Mouse (Mus musculus): ENCODE data around the gene Traf3ip2. TPM values are rescaled to one million over a fixed set of nuclear protein-coding genes. Genes with fewer than 3 reads are reported as not detected.

The Traf3ip2 gene
- total RNA-seq, 2 experiments from 2014 or later: 9.9 to 20.0 TPM

- DNase-seq: no peak
These were observed 20.6 kb downstream of the Traf3ip2 start for GRCm38 (mm10) chr10:39633379-39633778.

DNA sequence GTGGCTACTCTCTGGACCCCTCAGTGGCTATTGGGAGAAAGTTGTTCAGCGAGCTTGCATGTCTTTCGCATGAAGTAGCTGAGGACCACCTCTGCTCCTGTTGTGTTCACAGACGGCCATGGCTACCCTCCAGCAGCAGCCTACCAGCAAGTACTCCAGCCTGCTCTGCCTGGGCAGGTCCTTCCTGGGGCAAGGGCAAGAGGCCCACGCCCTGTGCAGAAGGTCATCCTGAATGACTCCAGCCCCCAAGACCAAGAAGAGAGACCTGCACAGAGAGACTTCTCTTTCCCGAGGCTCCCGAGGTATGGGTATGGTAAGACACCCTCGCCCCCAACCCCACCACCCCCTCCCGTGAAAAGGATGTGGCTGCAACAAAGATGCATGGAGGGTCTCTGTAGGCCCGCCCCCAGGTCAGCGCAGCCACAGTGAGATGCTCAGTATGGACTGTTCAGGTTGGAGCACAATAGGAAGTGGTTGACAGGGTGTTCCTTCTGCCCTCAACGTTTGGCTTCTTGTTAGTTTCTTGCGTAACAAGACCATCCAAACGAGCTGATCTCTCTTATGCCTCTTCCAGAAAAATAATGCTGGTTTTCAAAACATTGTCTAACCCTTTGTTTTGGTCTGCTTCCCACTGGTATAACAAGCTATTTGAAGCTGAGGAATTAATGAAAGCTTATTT is 21.8 kb downstream of the Traf3ip2 start:
- no peak for DNase-seq

GRCm38 (mm10) chr10:39638862-39639261 is 26.1 kb downstream of the Traf3ip2 start:
- DNase-seq: no peak

DNA sequence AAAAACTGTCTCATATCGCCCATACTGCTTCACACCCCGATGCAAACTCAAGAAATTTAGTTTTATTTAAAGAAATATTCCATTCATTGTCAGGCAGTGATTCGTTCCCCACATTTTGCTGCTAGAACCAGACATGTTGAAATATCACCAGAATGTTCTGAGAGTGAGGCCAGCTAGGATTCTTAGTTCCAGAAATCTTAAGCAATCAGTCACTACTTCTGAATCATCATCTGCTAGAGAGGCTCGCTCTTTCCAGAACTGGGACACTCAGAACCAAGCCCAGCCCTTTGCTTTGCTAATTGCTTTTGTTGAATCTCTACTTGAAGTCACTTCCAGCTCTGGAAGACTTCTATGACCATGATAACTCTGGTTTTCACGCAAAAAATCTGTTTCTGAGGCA is 27.0 kb downstream of the Traf3ip2 start:
- DNase-seq: peak; percentile 29

- peak; percentile 74 for DNase-seq
These were observed 28.1 kb downstream of the Traf3ip2 start for GRCm38 (mm10) chr10:39640817-39641226.

DNA sequence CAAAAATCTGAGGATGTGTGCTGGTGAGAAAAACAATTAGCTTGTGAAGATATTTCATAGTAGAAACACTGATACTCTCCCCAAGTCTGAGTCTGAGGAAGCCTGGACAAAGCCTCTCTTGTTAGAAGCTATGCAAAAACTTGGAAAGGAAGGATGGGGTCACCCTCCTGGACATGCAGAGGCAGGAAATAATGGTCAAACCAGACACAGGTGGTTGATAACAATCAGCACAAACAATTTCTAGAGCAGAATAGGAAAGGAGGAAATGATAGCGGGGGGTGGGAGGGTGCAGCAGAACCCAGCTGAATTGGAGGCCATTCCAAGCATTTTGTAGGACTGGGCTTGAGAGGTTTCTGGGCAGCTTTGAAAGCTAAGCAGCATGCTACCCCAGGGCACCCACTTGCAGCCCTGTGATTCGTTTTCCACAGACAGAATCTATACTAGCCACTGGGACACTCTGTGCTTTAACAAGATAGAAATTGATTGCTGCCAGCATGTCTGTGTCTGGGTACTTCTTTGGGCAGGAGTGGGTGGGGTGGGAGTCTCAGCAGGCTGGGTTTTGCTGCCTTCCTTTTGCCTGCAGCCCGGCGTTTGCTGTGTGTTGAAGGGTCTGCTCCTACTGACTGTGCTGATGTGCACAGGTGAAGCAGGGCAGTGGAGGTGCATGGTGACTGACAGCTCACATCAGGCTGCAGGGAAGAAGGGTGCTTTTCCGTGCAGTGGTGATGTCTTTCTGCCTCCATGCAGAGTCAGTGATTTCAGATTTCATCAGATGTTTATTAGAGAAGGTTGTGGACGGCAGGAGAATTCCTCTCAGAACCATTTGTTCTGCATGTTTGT is 33.3 kb downstream of the Traf3ip2 start:
- DNase-seq: no peak

- DNase-seq: peak; percentile 67
These were observed 33.9 kb downstream of the Traf3ip2 start for GRCm38 (mm10) chr10:39646629-39647019.

- no peak for DNase-seq
These were observed 34.4 kb downstream of the Traf3ip2 start for GRCm38 (mm10) chr10:39647118-39647517.

DNA sequence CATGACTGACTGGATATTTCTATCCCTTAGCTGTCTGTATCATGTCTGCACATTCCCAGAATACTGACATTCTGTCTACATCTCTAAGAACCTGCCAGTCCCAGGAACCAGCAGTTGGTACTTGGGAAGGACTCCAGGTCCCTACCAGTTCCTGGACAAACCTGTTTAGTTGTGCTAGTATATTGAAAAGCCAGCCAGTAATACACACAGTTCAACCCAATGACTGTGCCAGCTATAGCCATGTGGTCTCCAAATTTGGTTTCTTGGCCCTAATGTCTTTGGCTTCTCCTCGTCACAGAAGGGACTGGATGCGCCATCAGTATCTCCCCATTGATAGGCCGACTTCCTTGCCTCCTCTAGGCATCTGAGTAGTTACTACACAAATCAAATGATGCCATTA is 35.5 kb downstream of the Traf3ip2 start:
- DNase-seq: no peak

DNA sequence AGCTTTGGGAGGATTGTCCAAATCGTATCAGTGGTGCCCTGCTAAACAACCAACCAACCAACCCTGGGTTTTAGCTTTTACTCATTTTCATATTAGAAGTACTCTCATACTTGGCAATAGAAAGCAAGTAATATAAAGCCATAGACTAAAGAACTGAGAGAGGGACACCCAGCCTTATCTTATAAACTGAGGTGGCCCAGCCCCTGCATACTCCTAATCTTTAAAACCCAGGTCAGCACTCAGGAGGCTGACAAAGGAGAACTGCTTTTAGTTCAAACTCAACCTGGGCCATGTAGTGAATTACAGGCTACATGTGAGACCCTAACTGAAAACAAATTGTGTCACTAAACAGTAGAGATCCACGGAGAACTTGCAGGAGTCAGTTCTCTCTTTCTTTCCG is 36.8 kb downstream of the Traf3ip2 start:
- no peak for DNase-seq

DNA sequence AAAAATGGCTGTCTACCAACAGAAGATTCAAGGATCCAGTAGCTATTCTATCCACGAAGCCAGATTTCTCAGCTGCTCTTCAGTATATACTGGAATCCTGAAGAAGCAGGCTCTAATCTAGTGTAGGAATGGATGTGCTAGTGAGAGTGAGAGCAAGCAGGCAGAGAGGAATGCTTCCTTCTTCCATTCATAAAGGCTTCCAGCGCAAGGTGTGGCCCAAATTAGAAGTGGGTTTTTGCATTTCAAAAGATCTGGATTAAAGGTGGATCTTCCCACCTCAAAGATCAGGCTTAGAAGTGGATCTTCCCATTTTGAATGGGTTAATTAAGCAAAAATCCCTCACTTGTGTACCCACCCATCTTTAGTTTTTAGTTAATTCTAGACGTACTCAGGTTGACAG is 37.6 kb downstream of the Traf3ip2 start:
- no peak for DNase-seq

DNA sequence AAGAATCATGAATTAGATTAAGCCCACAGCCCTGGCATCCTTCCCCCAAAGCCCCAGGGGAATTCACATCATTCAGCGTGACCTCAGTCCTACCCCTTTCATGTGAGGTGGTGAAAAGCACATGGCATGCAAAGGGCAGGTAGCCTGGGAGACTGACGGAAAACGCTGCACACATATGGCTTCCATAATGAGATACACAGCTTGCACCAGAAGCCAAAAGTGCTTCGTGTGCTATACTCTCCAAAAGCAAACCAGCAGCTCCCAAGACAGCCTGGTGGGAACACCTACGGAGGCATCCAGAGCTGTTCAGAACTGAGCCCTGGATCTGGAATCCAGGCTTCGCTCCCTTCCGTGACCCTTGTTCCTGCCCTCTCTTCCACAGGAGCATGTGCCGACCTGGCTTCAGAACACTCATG is 41.3 kb downstream of the Traf3ip2 start:
- DNase-seq: no peak

DNA sequence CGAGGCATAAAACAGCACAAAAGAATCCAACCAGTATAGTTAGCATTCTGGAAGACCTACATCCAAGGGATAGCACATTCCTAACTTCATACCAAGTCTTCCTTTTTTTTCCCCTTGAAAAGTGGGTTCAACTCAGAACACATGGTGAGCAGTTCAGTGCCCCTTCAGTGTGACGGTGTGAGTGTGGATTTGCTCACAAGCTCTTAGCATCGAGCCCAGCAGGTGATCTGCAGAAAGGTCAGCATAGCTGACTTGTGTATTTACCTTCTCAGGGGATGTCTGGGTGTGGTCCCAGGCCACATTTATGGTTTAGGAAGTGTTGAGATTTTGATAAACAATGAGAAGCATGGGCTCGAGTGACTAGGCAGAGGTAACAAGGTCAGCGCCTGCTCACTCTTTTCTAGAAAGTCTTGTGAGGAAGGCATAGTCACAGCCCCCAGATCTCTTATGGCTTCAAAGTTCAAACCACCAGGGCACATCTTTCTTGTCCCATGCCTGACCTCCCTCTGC is 46.2 kb downstream of the Traf3ip2 start:
- no peak for DNase-seq

- peak; percentile 50 for DNase-seq
These were observed 46.9 kb downstream of the Traf3ip2 start for GRCm38 (mm10) chr10:39659411-39660268.

DNA sequence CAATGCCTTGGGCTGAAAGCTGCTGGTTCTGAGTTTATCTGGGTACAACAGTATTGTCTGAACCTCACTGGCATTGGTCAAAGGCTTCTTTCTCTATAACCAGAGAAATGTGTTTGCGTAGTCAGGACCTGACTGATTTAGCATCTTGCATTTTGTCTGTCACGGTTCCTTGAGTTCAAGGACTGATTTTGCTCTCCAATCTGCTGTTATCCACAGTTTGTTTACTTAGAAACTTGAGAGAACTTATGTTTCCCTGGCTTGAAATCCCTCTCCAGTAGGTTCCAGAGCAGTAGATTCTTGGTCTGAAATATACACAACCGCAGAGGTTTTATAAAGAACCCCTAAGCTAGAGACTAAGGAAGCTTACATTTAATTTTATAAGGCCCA is 47.5 kb downstream of the Traf3ip2 start:
- no peak for DNase-seq

- no peak for DNase-seq
These were observed 48.0 kb downstream of the Traf3ip2 start for GRCm38 (mm10) chr10:39660698-39661097.

GRCm38 (mm10) chr10:39665071-39665502 is 52.4 kb downstream of the Traf3ip2 start:
- peak; percentile 27 for DNase-seq

DNA sequence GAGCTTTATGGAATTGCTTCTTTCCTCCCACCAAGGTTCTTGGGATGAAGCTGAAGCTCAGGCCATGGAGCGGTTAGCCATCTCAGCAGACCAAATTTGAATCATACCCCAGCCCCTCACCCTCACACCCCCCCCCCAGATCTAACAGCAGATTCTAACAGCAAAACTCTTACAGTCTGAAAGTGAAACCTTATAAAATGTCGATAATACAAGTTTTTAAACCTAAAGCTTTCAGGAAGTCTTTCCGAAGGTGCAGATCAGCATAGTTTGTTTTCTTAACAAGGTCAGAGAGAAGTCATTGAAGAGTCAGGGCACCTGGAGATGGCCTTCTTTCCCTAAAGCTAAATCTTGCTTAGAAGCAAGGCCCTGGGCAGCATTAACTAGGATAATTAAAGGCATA is 53.3 kb downstream of the Traf3ip2 start:
- no peak for DNase-seq

- no peak for DNase-seq
These were observed 58.7 kb downstream of the Traf3ip2 start for GRCm38 (mm10) chr10:39671451-39671850.

GRCm38 (mm10) chr10:39672547-39673051 is 59.9 kb downstream of the Traf3ip2 start:
- DNase-seq: no peak

GRCm38 (mm10) chr10:39674106-39674505 is 61.4 kb downstream of the Traf3ip2 start:
- DNase-seq: no peak

GRCm38 (mm10) chr10:39674766-39675165 is 62.0 kb downstream of the Traf3ip2 start:
- no peak for DNase-seq
